Mouse (Mus musculus) small intestine, adult 2 months (tissue): ENCODE data around the gene Jak1. TPM values are rescaled to one million over a fixed set of nuclear protein-coding genes. Genes with fewer than 3 reads are reported as not detected.
A peak's percentile ranks its signal among the peaks of the same experiment; 100 is the strongest.
"Not testable (repeated sequence)": the region's sequence is repeated elsewhere in the genome, so short reads cannot be mapped to it uniquely, and the experiment has no call there.

Experiments
- H3K27ac ChIP-seq: fragments of 200-500 bp; 2 replicates; pipeline ENCODE4 v1.5.1; 2012; ENCODE audit warnings: low read depth, low read length, control low read depth, inconsistent platforms; ENCODE audit not compliant: insufficient read depth
- H3K27me3 ChIP-seq: fragments of 200-500 bp; 2 replicates; pipeline ENCODE4 v1.6.1; 2012; ENCODE audit warnings: mild to moderate bottlenecking, moderate library complexity, low read length, inconsistent platforms; ENCODE audit not compliant: control insufficient read depth, insufficient read depth
- H3K36me3 ChIP-seq: fragments of 200-500 bp; 2 replicates; pipeline ENCODE4 v1.6.1; 2012; ENCODE audit warnings: mild to moderate bottlenecking, low read length, control low read depth, inconsistent platforms; ENCODE audit not compliant: control insufficient read depth, insufficient read depth
- H3K4me1 ChIP-seq: fragments of 200-500 bp; 2 replicates; pipeline ENCODE4 v1.6.1; 2012; ENCODE audit warnings: low read length, inconsistent platforms, mixed read lengths; ENCODE audit not compliant: control insufficient read depth, insufficient read depth, insufficient read length
- H3K4me3 ChIP-seq: fragments of 200-500 bp; 2 replicates; pipeline ENCODE4 v1.5.1; 2012; ENCODE audit warnings: low read depth, mild to moderate bottlenecking, control low read depth, inconsistent platforms, low read length, moderate library complexity
- CTCF ChIP-seq: fragments of 200-500 bp; IDR thresholded peaks from 2 replicates; pipeline ENCODE4 v1.5.1; 2012; ENCODE audit warnings: low read depth, mild to moderate bottlenecking, control low read depth, inconsistent platforms, low read length, moderate library complexity, mixed read lengths; ENCODE audit not compliant: insufficient replicate concordance, insufficient read length; ENCODE audit errors: extremely low read depth
- POLR2A ChIP-seq: fragments of 200-500 bp; IDR thresholded peaks from 2 replicates; pipeline ENCODE4 v1.6.1; 2012; ENCODE audit warnings: low read depth, mild to moderate bottlenecking, control low read depth, inconsistent platforms, low read length, moderate library complexity
- WGBS: fragments of 180-500 bp; shearing (Covaris S2); methylation state at CpG from one replicate; pipeline ENCODE4 v1.1.7; 2018; 5-methylcytosine and 5-hydroxymethylcytosine counted together
- polyA plus RNA-seq: library from polyadenylated mRNA; depleted of rRNA; stranded (reverse); fragments of >200 nt; gene quantifications from 2 replicates; pipeline ENCODE4 v1.2.3, GENCODE M21; 2012

Jak1 gene
- polyA plus RNA-seq, 1 experiment: 19.6 TPM

- Histone ChIP-seq H3K27me3 (no peaks in the 10 kb centered on the region), H3K36me3 (no peaks in the 10 kb centered on the region), H3K27ac (no peak overlapping the region), H3K4me3 (no peak overlapping the region), H3K4me1 (no peaks in the 10 kb centered on the region)
- 82% methylated on average over 6 of the region's 6 CpGs for WGBS
- TF ChIP-seq CTCF (no peak), POLR2A (no peak)
Observed at GRCm38 (mm10) chr4:101276456-101277070, 11.5 kb upstream of the Jak1 start.

GRCm38 (mm10) chr4:101275881-101276280 lies 10.8 kb upstream of the Jak1 start:
- Histone ChIP-seq H3K27ac (no peak overlapping the region), H3K27me3 (no peaks in the 10 kb centered on the region), H3K4me1 (no peaks in the 10 kb centered on the region), H3K4me3 (no peak overlapping the region), H3K36me3 (no peaks in the 10 kb centered on the region)
- WGBS: 84% methylated on average over 3 of the region's 3 CpGs
- no peak for TF ChIP-seq CTCF
- no peak for TF ChIP-seq POLR2A

GRCm38 (mm10) chr4:101270734-101271133 lies 5.7 kb upstream of the Jak1 start:
- H3K4me3 ChIP-seq: no peak overlapping the region
- 84% methylated on average over 3 of the region's 3 CpGs for whole genome bisulfite sequencing
- no peaks in the 10 kb centered on the region for H3K4me1 ChIP-seq
- no peaks in the 10 kb centered on the region for H3K27me3 ChIP-seq
- H3K36me3 ChIP-seq: no peaks in the 10 kb centered on the region
- H3K27ac ChIP-seq: no peak overlapping the region
- TF ChIP-seq POLR2A (no peak), CTCF (no peak)

- not testable (repeated sequence) for H3K36me3 ChIP-seq, H3K4me1 ChIP-seq, H3K27ac ChIP-seq, H3K27me3 ChIP-seq, H3K4me3 ChIP-seq
- WGBS: 92% methylated on average over 1 of the region's 1 CpGs
Observed at GRCm38 (mm10) chr4:101268506-101268905, 3.4 kb upstream of the Jak1 start.

GRCm38 (mm10) chr4:101265523-101265922 lies 441 bp upstream of the Jak1 start:
- H3K27ac ChIP-seq: no peak overlapping the region; the same call in 1 of the 2 replicates
- 11% methylated on average over 7 of the region's 7 CpGs for WGBS
- TF ChIP-seq CTCF (no peak), POLR2A (no peak)

GRCm38 (mm10) chr4:101263968-101264740 lies 928 bp downstream of the Jak1 start:
- H3K27ac ChIP-seq: peak overlapping the region; percentile 95

More at GRCm38 (mm10) chr4:101265523-101265922, 441 bp upstream of the Jak1 start:
- Histone ChIP-seq H3K27me3 (no peaks in the 10 kb centered on the region), H3K4me1 (peaks cover 5% of the 10 kb centered on the region; the same call in 1 of the 2 replicates), H3K36me3 (no peaks in the 10 kb centered on the region), H3K4me3 (peak overlapping the region; percentile 23; the same call in 1 of the 2 replicates)

GRCm38 (mm10) chr4:101261596-101261995 lies 3.5 kb downstream of the Jak1 start:
- no peak overlapping the region for H3K27ac ChIP-seq
- H3K4me3 ChIP-seq: no peak overlapping the region
- no peaks in the 10 kb centered on the region for H3K27me3 ChIP-seq
- H3K4me1 ChIP-seq: peaks cover 10% of the 10 kb centered on the region; the same call in 1 of the 2 replicates
- WGBS: 77% methylated on average over 5 of the region's 5 CpGs
- H3K36me3 ChIP-seq: peaks cover 2% of the 10 kb centered on the region; the same call in 1 of the 2 replicates
- no peak for TF ChIP-seq POLR2A
- no peak for TF ChIP-seq CTCF

More at GRCm38 (mm10) chr4:101263968-101264740, 928 bp downstream of the Jak1 start:
- Histone ChIP-seq H3K27me3 (no peaks in the 10 kb centered on the region), H3K4me3 (peak overlapping the region; percentile 92), H3K36me3 (no peaks in the 10 kb centered on the region), H3K4me1 (peaks cover 8% of the 10 kb centered on the region; the same call in 1 of the 2 replicates)
- TF ChIP-seq CTCF (no peak), POLR2A (no peak)
- 4% methylated on average over 26 of the region's 26 CpGs for WGBS
